Mouse (Mus musculus): ENCODE results near the gene Capn15.

Gene Capn15

DNA sequence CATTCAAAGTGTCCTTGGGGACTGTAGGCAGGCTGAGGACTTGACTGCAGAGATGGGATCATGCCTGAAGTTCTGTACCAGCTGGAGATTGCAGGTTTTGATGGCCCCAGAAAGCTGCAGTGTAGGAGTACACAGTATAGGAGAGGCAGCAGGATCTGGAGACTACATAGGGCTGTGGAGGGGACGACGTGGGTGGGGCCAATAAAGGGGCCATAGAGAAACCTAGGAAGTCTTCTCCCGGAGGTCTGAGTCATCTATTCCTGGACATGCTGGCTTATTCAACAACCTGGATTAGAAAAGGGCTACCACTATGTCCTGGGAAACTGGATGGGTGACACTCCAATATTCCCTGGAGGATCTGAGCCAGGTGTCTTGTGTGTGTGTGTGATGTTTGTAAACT, 29.9 kb downstream of the Capn15 start:
- in situ Hi-C loops (cut with MseI, MboI), result no loop called here

DNA sequence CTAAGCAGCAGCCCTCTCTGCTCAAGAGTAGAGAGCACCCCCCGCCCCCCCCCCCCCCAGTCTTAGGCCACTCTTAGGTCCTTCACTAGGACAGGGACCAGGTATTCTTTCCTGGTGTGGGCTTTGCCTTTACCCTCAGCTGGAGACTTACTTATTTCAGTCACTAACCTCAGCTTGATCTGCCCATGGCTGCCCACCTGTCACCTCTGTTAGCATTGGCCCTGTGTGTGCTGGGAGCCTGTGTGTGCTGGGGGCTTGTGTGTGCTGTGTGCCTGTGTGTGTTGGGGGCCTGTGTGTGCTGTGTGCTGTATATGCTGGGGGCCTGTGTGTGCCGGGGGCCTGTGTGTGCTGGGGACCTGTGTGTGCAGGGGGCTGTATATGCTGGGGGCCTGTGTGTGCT, 30.9 kb downstream of the Capn15 start:
- in situ Hi-C loops (cut with MseI, MboI), result no loop called here

DNA sequence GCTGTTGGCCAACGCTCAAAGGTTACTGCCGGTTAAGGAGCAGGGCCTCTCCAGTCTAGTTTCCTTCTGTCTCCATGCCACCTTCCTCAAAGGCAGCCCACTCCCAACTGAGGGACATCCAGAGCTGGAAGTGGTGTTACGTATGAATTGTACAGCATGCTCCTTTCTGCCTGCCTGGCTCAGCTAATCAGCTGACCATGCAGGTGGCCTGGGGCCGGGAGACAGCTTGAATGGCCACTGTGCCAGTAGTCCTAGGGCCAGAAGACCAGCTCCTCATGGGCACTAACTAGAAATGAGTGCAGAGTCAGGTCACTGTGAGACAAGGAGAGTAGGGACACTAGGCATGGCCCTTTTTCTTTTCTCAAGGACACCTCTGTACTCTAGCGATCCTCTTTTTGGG, 32.4 kb downstream of the Capn15 start:
- in situ Hi-C loops (cut with MseI, MboI), result no loop called here

DNA sequence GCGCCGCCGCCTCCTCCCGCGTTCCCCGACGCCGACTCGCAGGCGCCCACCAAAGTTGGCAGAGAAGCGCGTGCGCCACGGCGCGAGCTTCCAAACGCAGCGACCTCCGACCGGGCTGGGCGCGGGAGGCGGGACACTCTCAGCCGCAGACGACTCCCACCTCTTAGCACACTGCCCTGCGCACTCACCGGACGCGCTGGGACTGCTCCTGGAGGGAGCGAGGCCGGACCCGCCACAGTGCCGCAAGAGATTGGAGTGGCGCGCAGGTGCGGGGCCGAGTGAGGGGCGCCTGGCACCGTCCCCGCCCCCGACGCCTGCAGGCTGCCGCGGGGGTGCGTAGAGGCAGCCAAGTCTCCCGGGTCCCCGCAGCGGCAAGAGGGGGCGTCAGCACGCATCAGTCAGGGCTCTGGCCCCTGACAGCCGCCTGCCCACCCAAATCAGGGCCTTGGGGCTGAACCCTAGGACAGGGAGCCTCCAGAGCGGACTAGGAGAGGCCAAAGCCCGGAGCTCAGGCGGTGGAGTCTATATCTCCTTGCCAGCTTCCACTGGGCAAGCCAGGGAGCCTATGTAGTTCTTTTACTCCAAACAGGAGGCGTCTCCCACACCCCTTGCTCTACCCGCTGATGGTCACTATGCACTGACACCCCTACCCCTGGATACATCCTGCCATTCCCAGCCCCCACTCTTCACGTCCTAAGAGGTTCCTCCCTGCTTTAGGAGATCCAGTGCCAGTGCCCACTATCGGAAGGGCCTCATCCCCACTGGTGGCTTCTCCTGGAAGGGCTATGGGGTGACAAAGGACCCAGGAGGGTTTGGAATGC, 33.6 kb downstream of the Capn15 start, which contains the start of gene A930017K11Rik:
TSS of gene A930017K11Rik (minus strand) at position 763 of the 821 bp plus-strand sequence.
- in situ Hi-C loops (cut with MseI, MboI), result no loop called here

DNA sequence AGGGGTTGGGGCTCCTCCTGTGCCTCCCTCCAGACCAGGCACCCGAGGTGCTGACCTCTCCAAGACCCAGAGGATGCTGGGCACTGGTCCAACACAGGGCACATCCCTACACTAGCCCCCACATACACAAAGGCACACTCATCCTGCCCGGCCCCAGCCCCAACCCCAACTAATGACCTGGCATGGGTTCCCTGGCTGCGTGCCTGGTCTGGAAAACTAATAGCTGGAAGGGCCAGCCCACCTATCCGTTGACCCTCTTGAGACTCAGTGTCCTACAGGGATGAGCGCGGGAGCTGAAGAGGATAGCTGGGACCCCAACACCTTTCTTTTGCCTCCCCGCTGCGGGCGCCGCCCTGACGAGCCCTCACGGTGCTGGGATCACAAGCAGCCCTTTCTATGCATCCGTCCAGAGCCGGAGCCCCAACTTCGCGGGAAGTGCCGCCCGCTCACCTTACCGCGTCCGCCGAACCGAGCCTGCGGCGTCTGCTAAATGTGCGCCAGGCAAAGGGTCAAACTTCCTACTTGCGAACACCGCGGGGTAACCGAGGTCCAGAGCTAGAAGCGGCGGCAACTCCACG, 34.3 kb downstream of the Capn15 start:
- in situ Hi-C loops (cut with MseI, MboI), result no loop called here

DNA sequence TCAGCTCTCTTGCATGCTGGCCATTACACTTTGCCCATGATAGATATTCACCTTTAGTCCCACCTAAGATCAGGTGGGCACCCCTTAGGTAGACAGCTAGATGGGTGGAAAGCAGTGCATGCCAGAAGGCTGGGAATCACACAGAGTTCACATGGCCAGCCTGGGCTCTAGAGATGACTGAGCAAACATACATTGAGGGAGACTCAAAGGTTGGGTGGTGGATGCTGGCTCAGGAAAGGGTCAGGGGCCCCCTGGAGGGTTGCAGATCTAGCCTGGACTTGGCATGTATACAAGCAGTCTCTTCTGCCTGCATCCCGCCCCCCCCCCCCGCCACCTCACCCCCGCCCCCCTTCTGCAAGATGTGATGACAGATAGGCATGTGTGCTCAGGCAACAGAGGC, 34.9 kb downstream of the Capn15 start:
- in situ Hi-C loops (cut with MseI, MboI), result no loop called here

DNA sequence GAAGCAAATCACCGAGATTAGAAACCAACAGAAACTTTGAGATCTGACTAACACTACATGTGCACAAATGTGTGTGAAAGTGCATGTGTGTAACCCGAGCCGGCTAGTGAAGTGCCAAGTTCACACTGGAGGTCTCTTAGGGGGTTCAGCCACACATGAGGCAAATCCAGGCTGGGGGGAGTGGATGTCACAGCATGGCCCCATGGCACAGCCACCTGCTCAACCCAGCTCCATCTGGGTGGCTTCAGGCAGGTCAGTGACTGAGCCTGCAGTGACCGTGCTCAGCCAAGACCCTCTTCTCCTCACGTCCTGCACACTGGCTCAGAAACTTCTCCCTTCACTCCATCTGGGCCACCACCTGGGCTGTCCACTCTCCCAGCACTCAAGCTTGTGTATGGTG, 35.6 kb downstream of the Capn15 start:
- in situ Hi-C loops (cut with MseI, MboI), result no loop called here

DNA sequence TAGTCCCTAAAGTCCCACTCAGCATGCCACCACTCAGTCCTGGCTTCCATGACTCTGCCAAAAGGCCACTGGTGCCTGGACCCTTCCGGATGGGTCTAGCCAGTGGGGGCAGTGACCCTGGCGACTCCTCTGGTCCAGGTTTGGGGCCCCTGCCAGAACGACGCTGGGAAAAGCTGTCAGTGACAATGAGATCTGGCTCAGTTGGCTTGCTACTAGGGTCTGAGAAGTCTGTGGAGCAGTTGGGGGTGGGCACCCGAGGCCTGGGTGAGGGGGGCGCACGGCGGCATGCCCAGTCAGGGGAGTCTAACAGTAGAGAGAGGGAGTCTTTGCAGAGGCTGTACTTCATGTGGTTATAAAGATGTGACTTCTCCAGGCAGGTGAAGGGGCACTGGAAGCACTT, 37.5 kb downstream of the Capn15 start:
- in situ Hi-C loops (cut with MseI, MboI), result no loop called here

DNA sequence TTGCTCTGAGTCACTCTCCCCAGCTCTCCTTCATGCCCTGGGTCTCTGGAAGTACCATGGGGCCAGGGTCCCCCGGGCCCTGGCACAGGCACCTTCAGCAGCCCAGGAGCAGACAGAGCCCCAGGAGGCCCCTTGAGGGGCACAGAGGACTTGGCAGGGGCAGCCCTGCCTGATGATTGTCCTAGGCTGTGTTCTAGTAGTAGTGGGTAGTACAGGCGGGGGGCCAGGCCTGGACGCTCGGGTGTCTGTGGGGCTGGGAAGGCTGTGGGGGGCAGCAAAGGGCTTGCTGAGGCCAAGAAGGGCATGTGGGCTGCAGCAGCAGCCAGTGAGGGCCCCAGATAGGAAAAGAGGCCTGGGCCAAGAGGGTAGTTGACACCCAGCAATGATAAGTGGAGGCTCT, 38.0 kb downstream of the Capn15 start:
- in situ Hi-C loops (cut with MseI, MboI), result no loop called here

DNA sequence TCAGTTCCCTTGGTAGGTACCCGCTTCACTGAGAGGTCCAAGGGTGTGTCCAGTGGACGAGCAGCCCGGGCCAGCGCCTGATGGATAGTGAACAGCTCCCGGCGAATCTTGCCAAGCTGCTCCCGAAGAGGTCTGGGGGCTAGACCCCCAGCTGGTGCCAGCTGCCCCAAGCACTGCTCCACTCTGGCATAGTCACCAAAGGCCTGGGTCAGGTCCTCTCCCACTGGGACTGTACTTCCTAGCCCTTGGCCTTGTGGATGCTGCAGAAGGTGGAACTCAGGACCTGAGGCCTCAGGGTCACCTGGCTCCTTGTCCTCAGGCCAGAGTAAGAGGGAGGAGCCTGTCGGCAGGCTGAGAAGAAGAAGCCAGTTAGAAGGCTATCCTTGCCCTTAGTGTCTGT, 38.7 kb downstream of the Capn15 start:
- in situ Hi-C loops (cut with MseI, MboI), result no loop called here

DNA sequence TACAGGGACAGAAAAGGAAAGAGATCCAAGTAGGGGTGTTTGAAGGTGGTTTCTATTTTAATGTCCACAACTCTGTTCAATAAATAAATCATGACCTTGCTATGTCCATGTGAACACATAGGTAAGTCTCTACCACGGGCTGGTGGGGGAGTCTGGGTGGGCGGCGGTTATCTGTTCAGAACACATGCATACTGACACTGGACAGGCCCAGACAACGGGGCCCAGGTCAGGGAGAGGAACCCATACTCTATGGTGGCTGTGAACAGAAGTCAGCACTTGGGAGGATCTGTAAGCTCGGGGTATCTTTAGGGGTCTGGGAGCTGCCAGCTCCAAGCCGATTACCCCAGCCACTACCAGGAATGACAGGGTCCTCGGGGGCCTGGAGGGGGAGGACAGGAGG, 39.2 kb downstream of the Capn15 start:
- in situ Hi-C loops (cut with MseI, MboI), result no loop called here

DNA sequence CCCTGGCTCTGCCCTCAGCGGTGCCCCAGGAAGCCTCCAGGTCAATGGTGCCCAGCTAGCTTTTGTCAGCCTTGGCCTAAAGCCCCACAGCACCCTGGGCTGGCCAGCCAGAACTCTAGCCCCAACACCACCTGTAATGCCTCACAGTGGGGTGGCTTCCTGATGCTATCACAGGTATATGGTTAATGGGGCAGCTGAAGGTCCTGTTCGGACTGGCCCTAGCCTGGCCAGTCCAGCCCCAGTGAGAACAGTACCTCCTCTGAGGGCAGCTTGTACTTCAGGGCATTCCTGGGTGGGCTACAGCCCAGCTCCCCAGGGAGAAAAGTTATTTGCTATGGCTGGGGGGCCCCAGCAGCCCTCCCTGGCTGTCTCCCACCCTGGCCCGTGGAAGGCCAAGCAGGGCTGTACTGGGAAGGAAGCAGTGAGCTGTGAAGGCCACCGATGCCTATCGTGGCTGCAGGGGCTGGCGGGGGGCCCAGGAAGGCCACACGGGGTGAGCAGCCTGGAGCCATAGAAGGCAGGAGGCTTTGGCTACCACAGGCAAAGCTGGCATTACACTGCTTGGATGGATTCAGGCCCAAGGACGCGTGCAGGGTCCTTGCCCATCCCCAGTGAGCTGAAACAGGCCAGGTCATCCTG, 40.0 kb downstream of the Capn15 start:
- in situ Hi-C loops (cut with MseI, MboI), result no loop called here

DNA sequence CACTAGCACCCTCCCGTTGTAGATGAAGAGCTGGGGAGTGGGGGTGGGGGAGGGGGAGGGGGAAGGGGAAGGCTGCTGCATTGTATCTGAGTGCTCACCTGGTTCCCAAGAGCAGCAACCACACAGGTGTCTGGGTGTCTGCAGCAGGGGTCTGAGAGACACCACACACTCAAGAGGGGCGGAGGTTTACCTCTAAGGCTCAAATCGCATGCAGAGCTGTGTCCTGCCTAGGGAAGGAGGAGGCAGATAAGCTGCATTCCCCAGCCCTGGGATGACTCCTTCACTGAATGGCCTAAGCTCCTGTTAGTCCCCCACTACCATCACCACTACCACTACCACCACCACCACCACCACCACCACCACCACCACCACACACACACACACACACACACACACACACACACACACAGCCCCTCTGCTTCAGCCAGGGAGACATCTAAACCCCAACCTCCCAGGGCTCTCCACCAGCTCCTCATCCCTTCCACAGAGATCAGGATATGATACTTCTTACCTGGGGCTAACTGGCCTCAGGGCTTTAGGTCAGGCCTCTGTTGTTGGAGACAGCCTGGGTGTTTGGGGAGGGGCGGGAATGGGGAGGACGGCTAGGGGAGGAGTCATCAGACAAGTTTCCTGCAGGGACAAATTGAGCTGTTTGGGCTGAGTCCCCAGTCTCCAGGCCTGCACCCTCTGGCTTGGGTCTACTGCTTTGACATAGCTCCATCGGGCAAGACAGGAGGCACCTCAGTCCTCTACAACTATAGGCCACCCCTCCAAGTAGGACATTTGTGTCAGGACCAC, 41.0 kb downstream of the Capn15 start, which contains the start of the genes Pigq and Nhlrc4:
TSS of gene Pigq (minus strand) at position 571 of the 798 bp plus-strand sequence.
TSS of gene Nhlrc4 (minus strand) at position 596 of the 798 bp plus-strand sequence.
- in situ Hi-C loops (cut with MseI, MboI), result no loop called here

DNA sequence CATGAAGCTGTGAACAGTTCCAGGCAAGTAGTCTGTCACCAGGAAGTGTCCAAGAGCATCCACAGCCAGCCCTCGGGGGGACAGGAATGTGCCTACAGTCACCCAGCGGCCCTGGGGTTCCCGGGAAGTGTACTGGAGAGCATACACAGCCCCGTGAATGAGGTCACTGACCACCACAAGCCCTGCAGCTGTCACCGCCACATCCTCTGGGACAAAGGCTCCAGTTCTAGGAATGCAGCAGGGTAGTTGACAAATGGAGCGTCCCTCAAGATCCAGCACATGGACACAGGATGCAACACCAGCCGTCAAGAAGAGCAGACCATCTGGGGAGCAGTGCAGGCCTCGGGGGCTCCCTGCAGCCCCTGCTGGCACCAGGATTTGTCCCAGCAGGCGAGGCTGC, 41.8 kb downstream of the Capn15 start:
- in situ Hi-C loops (cut with MseI, MboI), result no loop called here

DNA sequence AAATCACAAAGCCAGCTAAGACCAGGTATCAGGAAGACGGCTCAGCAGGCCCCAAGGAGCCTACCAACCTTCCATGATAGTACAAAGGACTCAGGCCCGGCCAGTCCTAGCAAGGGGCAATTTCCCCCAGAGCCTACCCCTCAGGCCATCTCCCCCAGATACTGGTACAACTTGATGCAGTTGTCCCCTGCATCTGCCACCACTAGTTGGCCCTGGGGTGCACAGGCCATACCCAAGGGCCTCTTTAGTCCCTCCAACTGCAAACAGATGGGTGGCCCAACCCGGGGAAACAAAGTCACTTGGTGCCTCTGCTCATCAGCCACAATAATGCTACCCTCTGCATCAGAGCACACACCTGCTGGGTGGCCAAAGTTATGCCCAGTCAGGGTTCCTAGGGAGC, 42.4 kb downstream of the Capn15 start:
- in situ Hi-C loops (cut with MseI, MboI), result no loop called here

DNA sequence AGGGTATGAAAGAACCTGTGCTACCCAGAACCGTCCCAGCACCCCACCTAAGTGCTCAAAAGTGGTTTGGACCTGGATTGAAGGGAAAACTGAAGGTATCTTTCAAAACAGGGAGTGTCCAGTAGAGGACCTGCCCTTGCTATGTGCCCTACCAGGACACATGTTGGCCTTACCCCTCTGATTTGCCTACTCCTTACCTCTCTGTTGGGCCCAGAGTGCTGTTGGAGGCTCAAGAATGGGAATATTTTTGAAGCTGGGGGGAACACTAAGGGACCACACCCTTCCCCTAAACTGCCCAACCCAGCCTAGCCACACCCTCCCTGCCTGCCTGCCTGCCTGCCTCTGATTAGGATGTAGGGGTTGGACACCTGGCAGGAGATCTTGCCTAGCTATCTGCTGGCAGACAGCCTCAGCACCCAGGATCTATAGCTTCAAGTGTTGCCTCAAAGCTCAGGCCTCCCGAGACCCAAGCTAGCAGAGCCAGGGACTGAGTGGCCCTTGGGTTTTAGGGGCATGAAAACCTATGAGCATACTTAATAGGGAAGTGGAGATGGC, 42.9 kb downstream of the Capn15 start:
- in situ Hi-C loops (cut with MseI, MboI), result no loop called here

DNA sequence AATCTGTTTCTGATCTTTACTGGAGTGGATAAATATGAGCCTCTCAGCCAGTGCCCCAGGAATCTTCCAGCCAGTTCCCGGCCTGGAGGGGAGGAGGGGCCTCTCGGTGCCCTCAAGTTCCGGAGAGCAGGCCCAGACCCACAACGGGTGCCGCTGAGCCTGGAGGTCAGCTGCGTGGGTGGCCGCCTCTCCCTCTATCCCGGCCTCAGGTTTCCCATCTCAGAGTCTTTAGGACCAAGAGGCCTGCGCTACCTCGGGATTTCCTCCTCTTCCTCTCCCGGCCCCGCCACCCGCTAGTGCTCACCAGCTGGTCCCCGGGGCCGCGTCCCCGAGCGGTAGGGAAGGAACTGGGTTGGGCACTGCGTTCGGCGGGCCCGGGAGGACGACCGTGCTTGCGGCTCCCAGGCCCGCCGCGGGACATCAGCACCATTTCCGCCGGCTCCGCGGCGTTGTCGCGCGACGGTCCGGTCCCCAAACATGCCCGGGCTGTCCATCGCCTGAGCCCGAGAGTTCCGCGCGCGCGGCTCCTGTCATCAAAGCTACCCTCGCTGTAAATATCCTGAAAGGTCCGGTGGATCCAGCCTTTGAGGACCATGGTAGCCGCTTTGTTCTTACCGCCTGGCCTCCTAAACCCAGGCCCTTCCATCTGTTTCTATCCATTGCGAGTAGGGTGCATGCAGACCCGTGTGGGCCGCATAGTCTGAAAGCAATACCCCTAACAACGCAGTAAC, 43.9 kb downstream of the Capn15 start:
- in situ Hi-C loops (cut with MseI, MboI), result no loop called here

DNA sequence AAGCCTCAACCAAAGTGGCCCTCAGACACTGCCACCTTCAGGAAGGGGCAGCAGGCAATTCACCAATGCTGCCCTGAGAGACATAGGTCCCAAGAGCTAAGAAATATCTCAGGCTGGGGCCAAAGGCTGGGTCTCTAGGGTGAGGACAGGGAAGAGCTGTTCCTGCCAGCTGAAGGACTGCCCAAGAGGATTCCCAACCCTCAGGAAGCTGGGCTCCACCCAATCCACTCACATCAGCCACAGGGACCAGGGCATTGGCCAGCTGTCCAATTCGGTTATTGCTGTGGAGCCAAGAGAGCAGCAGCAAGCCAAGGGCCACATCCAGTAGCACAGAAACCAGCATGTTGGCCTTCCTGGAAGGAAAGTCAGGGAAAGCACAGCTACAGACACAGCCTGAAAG, 51.1 kb downstream of the Capn15 start:
- in situ Hi-C loops (cut with MseI, MboI), result no loop called here

DNA sequence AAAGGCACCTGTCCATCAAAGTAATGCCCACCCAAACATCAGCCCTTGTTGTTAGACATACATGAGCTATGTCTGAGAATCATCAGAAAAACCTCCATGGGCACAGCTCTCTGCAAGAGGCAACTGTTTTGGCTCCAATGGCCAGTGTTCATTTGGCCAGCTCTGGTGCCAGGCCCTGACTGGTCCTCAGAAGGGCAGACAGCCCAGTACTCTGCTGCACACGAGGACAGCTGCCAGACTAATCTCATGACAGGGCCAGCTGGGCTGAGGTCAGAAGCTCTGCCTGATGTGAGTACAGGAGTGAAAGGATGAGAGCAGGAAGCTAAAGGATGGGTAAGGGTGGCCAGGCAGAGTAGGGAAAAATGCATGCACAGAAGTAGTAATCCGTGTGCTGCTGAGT, 60.2 kb downstream of the Capn15 start:
- in situ Hi-C loops (cut with MseI, MboI), result no loop called here

DNA sequence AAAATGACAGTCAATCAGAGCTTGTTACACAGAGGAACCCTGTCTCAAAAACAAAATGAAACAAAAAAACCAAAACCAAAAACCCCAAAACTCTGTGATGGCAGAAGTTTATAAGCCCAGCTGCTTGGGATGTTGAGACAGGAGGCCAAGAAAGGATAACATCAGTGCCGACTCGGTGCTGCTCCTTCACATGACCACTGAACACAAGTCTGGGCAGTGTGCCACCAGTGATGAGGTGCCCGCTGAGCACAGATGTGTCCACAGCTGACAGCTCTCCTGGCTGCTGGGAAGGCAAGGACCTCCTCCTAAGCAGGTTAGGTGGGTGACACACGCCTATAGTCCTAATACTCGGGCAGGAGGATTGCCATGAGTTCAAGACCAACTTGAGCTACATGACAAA, 63.5 kb downstream of the Capn15 start:
- in situ Hi-C loops (cut with MseI, MboI), result no loop called here

All from mouse trophoblast stem cell (cell line).